Mouse (Mus musculus): Measurements from ENCODE around the gene Cluh. TPM values are rescaled to one million over a fixed set of nuclear protein-coding genes. Genes with fewer than 3 reads are reported as not detected.

Gene Cluh
- polyA plus RNA-seq, 1 experiment from 2014 or later: 18.7 TPM

DNA sequence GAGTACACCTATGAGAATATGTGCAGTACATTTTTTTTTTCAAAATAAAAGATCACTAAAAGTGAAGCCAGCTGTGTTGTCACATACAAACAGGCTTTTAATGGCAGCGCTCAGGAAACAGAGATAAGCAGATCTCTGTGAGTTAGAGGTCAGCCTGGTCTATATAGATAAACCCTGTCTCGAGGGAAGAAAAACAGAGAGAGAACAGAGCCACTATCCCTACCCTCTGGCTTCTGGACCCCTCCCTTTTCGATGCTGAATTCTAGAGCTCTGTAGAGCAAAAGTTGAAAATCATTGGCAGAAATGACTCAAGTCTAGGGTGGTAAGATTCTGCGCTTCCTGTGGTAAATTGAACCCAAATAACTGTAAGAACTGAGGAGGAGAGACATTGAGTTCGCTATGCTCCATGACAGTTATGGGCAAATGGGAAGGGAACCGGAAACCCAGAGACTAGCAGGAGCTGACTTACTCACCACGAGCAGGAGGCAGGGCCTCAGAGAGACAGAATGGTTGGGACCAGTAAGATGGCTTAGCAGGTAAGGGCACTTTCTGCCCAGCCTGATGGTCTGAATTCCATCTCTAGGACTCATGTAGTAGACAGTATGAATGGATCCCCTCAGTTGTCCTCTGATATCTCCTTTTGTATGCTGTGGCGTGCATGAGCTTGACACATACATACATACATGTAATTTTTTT, 27.2 kb upstream of the Cluh start:
- H3K9ac ChIP-seq (ENCODE audit: low read depth, low read length): no peak overlapping the region
- WGBS: 75% methylated on average over 8 of the region's 8 CpGs
- no peak for ATAC-seq
- H3K36me3 ChIP-seq (ENCODE audit: control insufficient read depth, insufficient read depth, low read length): no peaks in the 10 kb centered on the region
- no peaks in the 10 kb centered on the region for H3K9me3 ChIP-seq (ENCODE audit: control insufficient read depth, low read length)
- no peak overlapping the region for H3K4me3 ChIP-seq (ENCODE audit: low read length)
- H3K27me3 ChIP-seq (replicated peaks; ENCODE audit: control insufficient read depth, insufficient read depth, low read length): no peaks in the 10 kb centered on the region
- H3K4me1 ChIP-seq (ENCODE audit: control insufficient read depth, insufficient read depth, low read depth, low read length): peaks cover 2% of the 10 kb centered on the region; the same call in 1 of the 2 replicates
- no peak overlapping the region for H3K4me2 ChIP-seq (ENCODE audit: low read length)
- no peak overlapping the region for H3K27ac ChIP-seq (ENCODE audit: low read depth, low read length)

- ATAC-seq: no peak
- H3K9ac ChIP-seq (ENCODE audit: low read depth, low read length): no peak overlapping the region
- no peaks in the 10 kb centered on the region for H3K9me3 ChIP-seq (ENCODE audit: control insufficient read depth, low read length)
- 75% methylated on average over 6 of the region's 6 CpGs for WGBS
- H3K4me2 ChIP-seq (ENCODE audit: low read length): no peak overlapping the region
- no peak overlapping the region for H3K4me3 ChIP-seq (ENCODE audit: low read length)
- no peak overlapping the region for H3K27ac ChIP-seq (ENCODE audit: low read depth, low read length)
- H3K4me1 ChIP-seq (ENCODE audit: control insufficient read depth, insufficient read depth, low read depth, low read length): no peaks in the 10 kb centered on the region; the same call in 1 of the 2 replicates
- H3K27me3 ChIP-seq (replicated peaks; ENCODE audit: control insufficient read depth, insufficient read depth, low read length): no peaks in the 10 kb centered on the region
- H3K36me3 ChIP-seq (ENCODE audit: control insufficient read depth, insufficient read depth, low read length): 0 out of 2 replicates have a peak, but pooled peaks cover 2% of the 10 kb centered on the region
These were observed 25.6 kb upstream of the Cluh start for GRCm38 (mm10) chr11:74623693-74624092.

DNA sequence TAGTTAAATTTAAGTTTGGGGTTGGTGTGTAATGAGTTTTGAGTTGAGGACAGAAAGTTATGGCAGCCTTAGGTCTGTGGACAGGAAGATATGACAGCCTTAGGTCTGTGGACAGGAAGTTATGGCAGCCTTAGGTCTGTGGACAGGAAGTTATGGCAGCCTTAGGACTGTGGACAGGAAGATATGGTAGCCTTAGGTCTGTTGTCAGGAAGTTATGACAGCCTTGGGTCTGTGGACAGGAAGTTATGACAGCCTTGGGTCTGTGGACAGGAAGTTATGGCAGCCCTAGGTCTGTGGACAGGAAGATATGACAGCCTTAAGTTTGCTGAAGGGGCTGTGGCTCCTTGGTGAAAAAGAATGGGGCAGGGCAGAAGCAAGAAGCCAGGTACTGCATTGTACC, 24.0 kb upstream of the Cluh start:
- Histone ChIP-seq H3K4me3 (ENCODE audit: low read length) (no peak overlapping the region), H3K9me3 (ENCODE audit: control insufficient read depth, low read length) (no peaks in the 10 kb centered on the region), H3K27me3 (replicated peaks; ENCODE audit: control insufficient read depth, insufficient read depth, low read length) (no peaks in the 10 kb centered on the region), H3K36me3 (ENCODE audit: control insufficient read depth, insufficient read depth, low read length) (peaks cover 4% of the 10 kb centered on the region; the same call in 1 of the 2 replicates), H3K27ac (ENCODE audit: low read depth, low read length) (no peak overlapping the region), H3K4me1 (ENCODE audit: control insufficient read depth, insufficient read depth, low read depth, low read length) (no peaks in the 10 kb centered on the region; the same call in 1 of the 2 replicates), H3K9ac (ENCODE audit: low read depth, low read length) (no peak overlapping the region), H3K4me2 (ENCODE audit: low read length) (no peak overlapping the region)
- ATAC-seq: no peak

DNA sequence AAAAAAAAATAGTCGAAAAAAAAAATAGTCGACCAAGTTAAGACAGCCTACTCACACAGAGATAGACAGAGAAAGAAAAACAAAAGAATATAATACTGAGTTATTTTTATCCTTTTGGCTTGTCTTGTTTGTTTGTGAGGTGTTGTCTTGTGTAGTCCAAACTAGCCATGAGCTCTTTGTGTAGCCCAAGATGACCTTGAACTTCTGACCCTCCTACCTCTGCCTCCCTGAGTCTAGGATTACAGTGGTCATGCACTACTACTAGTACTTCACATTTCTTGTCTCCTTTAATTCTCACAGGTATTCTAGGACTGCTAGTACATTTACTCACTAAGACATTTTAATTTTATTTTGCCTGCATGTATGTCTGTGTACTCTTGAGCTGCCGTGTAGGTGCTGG, 21.8 kb upstream of the Cluh start:
- 77% methylated on average over 3 of the region's 3 CpGs for WGBS
- no peak overlapping the region for H3K27ac ChIP-seq (ENCODE audit: low read depth, low read length)
- no peak overlapping the region for H3K4me2 ChIP-seq (ENCODE audit: low read length)
- no peak for ATAC-seq
- peaks cover 7% of the 10 kb centered on the region; the same call in 1 of the 2 replicates for H3K36me3 ChIP-seq (ENCODE audit: control insufficient read depth, insufficient read depth, low read length)
- H3K27me3 ChIP-seq (replicated peaks; ENCODE audit: control insufficient read depth, insufficient read depth, low read length): no peaks in the 10 kb centered on the region
- H3K4me3 ChIP-seq (ENCODE audit: low read length): no peak overlapping the region
- H3K9me3 ChIP-seq (ENCODE audit: control insufficient read depth, low read length): no peaks in the 10 kb centered on the region
- no peaks in the 10 kb centered on the region for H3K4me1 ChIP-seq (ENCODE audit: control insufficient read depth, insufficient read depth, low read depth, low read length)
- no peak overlapping the region for H3K9ac ChIP-seq (ENCODE audit: low read depth, low read length)

GRCm38 (mm10) chr11:74631880-74632789, 17.2 kb upstream of the Cluh start:
- Histone ChIP-seq H3K4me2 (ENCODE audit: low read length) (no peak overlapping the region), H3K36me3 (ENCODE audit: control insufficient read depth, insufficient read depth, low read length) (peaks cover 7% of the 10 kb centered on the region; the same call in 1 of the 2 replicates), H3K4me1 (ENCODE audit: control insufficient read depth, insufficient read depth, low read depth, low read length) (peaks cover 1% of the 10 kb centered on the region), H3K4me3 (ENCODE audit: low read length) (no peak overlapping the region), H3K27me3 (replicated peaks; ENCODE audit: control insufficient read depth, insufficient read depth, low read length) (no peaks in the 10 kb centered on the region), H3K9me3 (ENCODE audit: control insufficient read depth, low read length) (no peaks in the 10 kb centered on the region), H3K9ac (ENCODE audit: low read depth, low read length) (no peak overlapping the region), H3K27ac (ENCODE audit: low read depth, low read length) (no peak overlapping the region)
- ATAC-seq: no peak
- 73% methylated on average over 7 of the region's 7 CpGs for WGBS

GRCm38 (mm10) chr11:74634490-74635275, 14.6 kb upstream of the Cluh start:
- Histone ChIP-seq H3K9me3 (ENCODE audit: control insufficient read depth, low read length) (no peaks in the 10 kb centered on the region), H3K36me3 (ENCODE audit: control insufficient read depth, insufficient read depth, low read length) (peaks cover 5% of the 10 kb centered on the region; the same call in 1 of the 2 replicates), H3K4me2 (ENCODE audit: low read length) (no peak overlapping the region), H3K4me3 (ENCODE audit: low read length) (no peak overlapping the region), H3K9ac (ENCODE audit: low read depth, low read length) (no peak overlapping the region), H3K27me3 (replicated peaks; ENCODE audit: control insufficient read depth, insufficient read depth, low read length) (no peaks in the 10 kb centered on the region), H3K4me1 (ENCODE audit: control insufficient read depth, insufficient read depth, low read depth, low read length) (peaks cover 8% of the 10 kb centered on the region), H3K27ac (ENCODE audit: low read depth, low read length) (no peak overlapping the region)
- WGBS: 68% methylated on average over 5 of the region's 5 CpGs
- no peak for ATAC-seq

- H3K27ac ChIP-seq (ENCODE audit: low read depth, low read length): peak overlapping the region; percentile 96
- no peaks in the 10 kb centered on the region for H3K27me3 ChIP-seq (replicated peaks; ENCODE audit: control insufficient read depth, insufficient read depth, low read length)
- peak overlapping the region; percentile 72 for H3K9ac ChIP-seq (ENCODE audit: low read depth, low read length)
- no peak for ATAC-seq
- no peaks in the 10 kb centered on the region for H3K36me3 ChIP-seq (ENCODE audit: control insufficient read depth, insufficient read depth, low read length)
- peak overlapping the region; percentile 47 for H3K4me3 ChIP-seq (ENCODE audit: low read length)
- 12% methylated on average over 8 of the region's 8 CpGs for WGBS
- H3K9me3 ChIP-seq (ENCODE audit: control insufficient read depth, low read length): no peaks in the 10 kb centered on the region
- H3K4me2 ChIP-seq (ENCODE audit: low read length): peak overlapping the region; percentile 74
- H3K4me1 ChIP-seq (ENCODE audit: control insufficient read depth, insufficient read depth, low read depth, low read length): peaks cover 8% of the 10 kb centered on the region
These were observed 11.8 kb upstream of the Cluh start for GRCm38 (mm10) chr11:74637486-74637885.

GRCm38 (mm10) chr11:74637971-74638790, 11.1 kb upstream of the Cluh start:
- peak overlapping the region; percentile 96 for H3K27ac ChIP-seq (ENCODE audit: low read depth, low read length)
- H3K9me3 ChIP-seq (ENCODE audit: control insufficient read depth, low read length): no peaks in the 10 kb centered on the region
- peak; percentile 87 for ATAC-seq
- WGBS: under 1% methylated on average over 82 of the region's 86 CpGs
- no peaks in the 10 kb centered on the region for H3K27me3 ChIP-seq (replicated peaks; ENCODE audit: control insufficient read depth, insufficient read depth, low read length)
- H3K4me3 ChIP-seq (ENCODE audit: low read length): peak overlapping the region; percentile 47
- H3K36me3 ChIP-seq (ENCODE audit: control insufficient read depth, insufficient read depth, low read length): no peaks in the 10 kb centered on the region
- peak overlapping the region; percentile 74 for H3K4me2 ChIP-seq (ENCODE audit: low read length)
- peak overlapping the region; percentile 72 for H3K9ac ChIP-seq (ENCODE audit: low read depth, low read length)
- peaks cover 8% of the 10 kb centered on the region for H3K4me1 ChIP-seq (ENCODE audit: control insufficient read depth, insufficient read depth, low read depth, low read length)
